Mouse (Mus musculus): ENCODE results near the gene Gm13695. TPM values are rescaled to one million over a fixed set of nuclear protein-coding genes. Genes with fewer than 3 reads are reported as not detected.
"Not testable (repeated sequence)": the region's sequence is repeated elsewhere in the genome, so short reads cannot be mapped to it uniquely, and the experiment has no call there.

Gene Gm13695
- polyA plus RNA-seq, 1 experiment from 2014 or later = not detected

DNA sequence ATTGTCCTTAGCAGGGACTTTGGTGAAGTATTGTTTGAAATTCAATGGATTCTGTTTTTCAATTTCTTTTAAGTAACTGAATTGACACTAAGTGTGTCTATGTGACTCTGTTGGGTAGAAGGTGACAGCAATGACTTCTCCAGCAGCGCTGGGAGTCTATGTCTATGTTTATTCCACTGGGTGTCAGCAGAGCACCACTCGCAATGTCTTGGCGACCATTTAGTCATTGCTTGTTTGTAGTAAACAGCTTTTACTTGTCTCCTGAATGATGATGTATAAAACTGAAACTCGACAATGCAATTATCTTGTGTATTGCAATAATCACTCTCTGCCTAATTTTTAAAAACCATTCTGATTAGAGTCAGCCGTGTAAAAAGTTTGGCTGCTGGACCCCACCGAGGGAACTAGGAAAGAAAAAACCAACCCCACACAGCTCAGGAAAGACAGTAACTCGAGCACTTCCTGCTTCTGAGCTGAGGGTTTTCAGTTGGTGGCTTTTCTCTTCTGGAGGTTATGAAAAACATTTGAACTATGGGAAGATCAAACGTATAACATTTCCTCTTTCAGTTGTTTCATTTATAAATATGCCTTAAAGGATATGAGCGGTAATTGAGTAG, 26.6 kb downstream of the Gm13695 start:
- ATAC-seq (ENCODE audit: insufficient number of reproducible peaks, insufficient read depth, low FRiP score, low TSS enrichment, low read depth); H3K9me3 ChIP-seq; H3K4me3 ChIP-seq (replicated peaks); H3K27me3 ChIP-seq; H3K27ac ChIP-seq; H3K4me1 ChIP-seq (replicated peaks); H3K36me3 ChIP-seq; H3K4me2 ChIP-seq; H3K9ac ChIP-seq (replicated peaks): not testable (repeated sequence)
- 53% methylated on average over 8 of the region's 9 CpGs for WGBS

DNA sequence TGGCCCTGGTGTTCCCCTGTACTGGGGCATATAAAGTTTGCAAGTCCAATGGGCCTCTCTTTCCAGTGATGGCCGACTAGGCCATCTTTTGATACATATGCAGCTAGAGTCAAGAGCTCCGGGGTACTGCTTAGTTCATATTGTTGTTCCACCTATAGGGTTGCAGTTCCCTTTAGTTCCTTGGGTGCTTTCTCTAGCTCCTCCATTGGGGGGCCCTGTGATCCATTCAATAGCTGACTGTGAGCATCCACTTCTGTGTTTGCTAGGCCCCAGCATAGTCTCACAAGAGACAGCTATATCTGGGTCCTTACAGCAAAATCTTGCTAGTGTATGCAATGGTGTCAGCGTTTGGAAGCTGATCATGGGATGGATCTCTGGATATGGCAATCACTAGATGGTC, 27.4 kb downstream of the Gm13695 start:
- H3K9me3 ChIP-seq; H3K36me3 ChIP-seq; H3K4me2 ChIP-seq; H3K4me3 ChIP-seq (replicated peaks); ATAC-seq (ENCODE audit: insufficient number of reproducible peaks, insufficient read depth, low FRiP score, low TSS enrichment, low read depth); H3K27ac ChIP-seq; H3K4me1 ChIP-seq (replicated peaks); H3K9ac ChIP-seq (replicated peaks); H3K27me3 ChIP-seq: not testable (repeated sequence)
- WGBS = 100% methylated on average over 1 of the region's 3 CpGs

DNA sequence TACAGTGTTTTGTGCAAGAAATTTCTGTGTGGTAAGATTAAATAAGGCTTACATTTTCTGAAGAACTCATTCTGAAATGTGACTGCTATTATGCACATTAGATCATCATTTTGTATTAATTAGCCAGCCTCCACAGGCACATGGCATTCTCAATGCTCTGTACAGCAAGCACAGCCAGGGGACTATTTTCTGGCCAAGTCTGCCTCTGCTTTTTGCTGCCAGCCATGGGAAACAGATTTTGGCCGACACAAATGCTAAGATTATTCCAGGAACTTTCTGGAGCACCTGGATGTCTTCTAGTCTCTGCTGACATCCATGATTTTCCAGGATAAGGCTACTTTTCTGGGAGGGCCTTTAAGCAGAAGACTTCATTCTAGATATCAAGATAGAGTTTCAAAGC, 41.8 kb downstream of the Gm13695 start:
- H3K27me3 ChIP-seq = no peaks in the 10 kb centered on the region
- no peak overlapping the region for H3K9ac ChIP-seq (replicated peaks)
- no peaks in the 10 kb centered on the region for H3K9me3 ChIP-seq
- no peak for ATAC-seq (ENCODE audit: insufficient number of reproducible peaks, insufficient read depth, low FRiP score, low TSS enrichment, low read depth)
- H3K27ac ChIP-seq = no peak overlapping the region
- WGBS = 75% methylated on average over 1 of the region's 1 CpGs
- H3K4me3 ChIP-seq (replicated peaks) = no peak overlapping the region
- no peak overlapping the region for H3K4me2 ChIP-seq
- H3K4me1 ChIP-seq (replicated peaks) = no peaks in the 10 kb centered on the region
- H3K36me3 ChIP-seq = no peaks in the 10 kb centered on the region

DNA sequence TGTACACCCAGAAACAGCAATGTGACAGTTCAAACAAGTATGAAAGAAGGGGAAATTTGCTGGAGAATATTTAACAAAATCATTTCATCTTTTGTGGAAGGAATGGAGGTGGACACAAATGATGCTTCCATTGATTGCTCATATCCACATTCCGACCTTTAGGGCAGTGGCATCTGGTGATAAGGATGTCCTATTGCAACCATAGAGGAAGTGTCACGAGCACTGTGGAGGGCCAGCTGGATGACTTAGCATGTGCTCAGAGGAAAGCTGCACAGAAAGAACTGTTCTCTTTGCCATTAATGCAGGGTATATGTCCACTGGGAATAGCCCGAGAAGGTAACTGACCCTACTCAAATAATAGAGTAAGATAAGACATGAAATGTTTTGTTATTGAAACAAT, 42.7 kb downstream of the Gm13695 start:
- no peaks in the 10 kb centered on the region for H3K9me3 ChIP-seq
- no peak for ATAC-seq (ENCODE audit: insufficient number of reproducible peaks, insufficient read depth, low FRiP score, low TSS enrichment, low read depth)
- H3K27me3 ChIP-seq = no peaks in the 10 kb centered on the region
- H3K4me3 ChIP-seq (replicated peaks) = no peak overlapping the region
- no peak overlapping the region for H3K9ac ChIP-seq (replicated peaks)
- no peak overlapping the region for H3K4me2 ChIP-seq
- H3K4me1 ChIP-seq (replicated peaks) = no peaks in the 10 kb centered on the region
- no peak overlapping the region for H3K27ac ChIP-seq
- H3K36me3 ChIP-seq = no peaks in the 10 kb centered on the region
- 80% methylated on average over 3 of the region's 3 CpGs for WGBS

DNA sequence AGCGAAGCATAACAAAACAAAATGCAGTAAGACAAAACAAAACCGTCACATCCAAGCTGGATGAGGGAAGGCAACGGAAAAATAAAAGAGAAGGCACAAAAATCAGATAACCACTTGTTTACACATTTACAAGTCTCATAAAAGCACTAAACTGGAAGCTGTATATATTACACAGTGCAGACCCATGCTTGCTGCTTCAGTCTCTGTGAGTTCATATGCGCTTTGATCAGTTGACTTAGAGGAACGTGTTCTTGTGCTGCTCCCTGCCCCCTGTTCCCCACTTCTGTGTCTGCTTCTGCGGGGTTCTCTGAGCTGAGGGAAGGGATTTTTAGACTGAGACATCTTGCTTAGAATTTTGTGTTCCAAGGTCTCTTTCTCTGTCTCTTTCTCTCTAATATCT, 47.5 kb downstream of the Gm13695 start:
- Histone ChIP-seq H3K4me1 (replicated peaks) (no peaks in the 10 kb centered on the region), H3K27me3 (no peaks in the 10 kb centered on the region), H3K36me3 (no peaks in the 10 kb centered on the region), H3K9me3 (no peaks in the 10 kb centered on the region), H3K9ac (replicated peaks) (no peak overlapping the region), H3K27ac (no peak overlapping the region), H3K4me2 (no peak overlapping the region), H3K4me3 (replicated peaks) (no peak overlapping the region)
- ATAC-seq (ENCODE audit: insufficient number of reproducible peaks, insufficient read depth, low FRiP score, low TSS enrichment, low read depth) = no peak
- 50% methylated on average over 6 of the region's 6 CpGs for WGBS

DNA sequence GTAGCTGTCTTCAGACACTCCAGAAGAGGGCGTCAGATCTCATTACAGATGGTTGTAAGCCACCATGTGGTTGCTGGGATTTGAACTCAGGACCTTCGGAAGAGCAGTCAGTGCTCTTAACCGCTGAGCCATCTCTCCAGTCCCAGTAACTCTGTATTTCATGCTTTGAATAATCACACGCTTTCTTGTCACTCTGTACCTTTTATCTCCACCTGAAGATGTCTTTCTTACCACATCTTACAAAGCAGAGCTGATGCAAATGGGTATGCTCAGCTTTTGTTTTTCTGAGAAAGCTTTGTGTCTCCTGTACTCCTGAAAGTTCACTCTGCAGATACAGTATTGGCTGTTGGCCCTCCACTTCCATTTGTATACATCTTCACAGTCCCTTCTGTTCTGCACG, 49.2 kb downstream of the Gm13695 start:
- WGBS = 74% methylated on average over 5 of the region's 5 CpGs
- not testable (repeated sequence) for H3K27ac ChIP-seq; H3K36me3 ChIP-seq; H3K4me1 ChIP-seq (replicated peaks); H3K4me3 ChIP-seq (replicated peaks); H3K9ac ChIP-seq (replicated peaks); ATAC-seq (ENCODE audit: insufficient number of reproducible peaks, insufficient read depth, low FRiP score, low TSS enrichment, low read depth); H3K27me3 ChIP-seq; H3K4me2 ChIP-seq; H3K9me3 ChIP-seq

DNA sequence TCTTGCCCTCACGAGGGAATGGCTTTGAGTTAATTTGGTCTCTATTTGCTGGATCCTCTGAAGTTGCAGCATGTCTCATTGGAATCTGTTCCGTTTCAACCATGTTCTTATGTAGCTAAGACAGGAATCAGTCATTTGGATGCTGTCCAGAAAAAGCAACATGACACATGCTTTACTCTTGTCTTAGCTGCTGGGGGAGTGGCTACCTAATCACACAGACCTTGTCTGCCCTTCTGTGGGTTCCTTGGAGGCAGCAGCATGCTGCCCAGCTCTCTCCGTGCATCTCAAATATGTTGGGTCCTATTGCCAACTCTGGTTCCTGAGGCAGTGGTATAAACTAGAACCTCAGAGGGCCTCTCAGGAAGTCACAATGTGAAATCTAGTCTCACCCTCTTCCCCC, 51.2 kb downstream of the Gm13695 start:
- no peaks in the 10 kb centered on the region for H3K27me3 ChIP-seq
- no peaks in the 10 kb centered on the region for H3K9me3 ChIP-seq
- H3K27ac ChIP-seq = no peak overlapping the region
- H3K4me3 ChIP-seq (replicated peaks) = no peak overlapping the region
- H3K36me3 ChIP-seq = no peaks in the 10 kb centered on the region
- H3K4me1 ChIP-seq (replicated peaks) = no peaks in the 10 kb centered on the region
- no peak overlapping the region for H3K9ac ChIP-seq (replicated peaks)
- no peak overlapping the region for H3K4me2 ChIP-seq
- WGBS = 54% methylated on average over 3 of the region's 3 CpGs
- ATAC-seq (ENCODE audit: insufficient number of reproducible peaks, insufficient read depth, low FRiP score, low TSS enrichment, low read depth) = no peak

Other genes starting within 250 kb of the Gm13695 start
- gene Itgav, start 242.9 kb upstream of the Gm13695 start, polyA plus RNA-seq (2016; fragmentation: Nextera tagmentation; extraction: Ambion mirVana) = 74.0 and 78.7 TPM in 2 replicates
- 18.3 TPM in 2 replicates for gene Fam171b, start 154.7 kb upstream of the Gm13695 start, polyA plus RNA-seq (2016; fragmentation: Nextera tagmentation; extraction: Ambion mirVana)
- gene Zswim2, start 26.1 kb upstream of the Gm13695 start, polyA plus RNA-seq (2016; fragmentation: Nextera tagmentation; extraction: Ambion mirVana) = not detected in 2 replicates
- gene Gm13698, start 11.6 kb upstream of the Gm13695 start, polyA plus RNA-seq (2016; fragmentation: Nextera tagmentation; extraction: Ambion mirVana) = not detected in 2 replicates
- not detected in 2 replicates for gene Gm13693, start 5.8 kb upstream of the Gm13695 start, polyA plus RNA-seq (2016; fragmentation: Nextera tagmentation; extraction: Ambion mirVana)
- not detected in 2 replicates for gene Gm13696, start 5.8 kb downstream of the Gm13695 start, polyA plus RNA-seq (2016; fragmentation: Nextera tagmentation; extraction: Ambion mirVana)
- gene Gm13694, start 11.6 kb downstream of the Gm13695 start, polyA plus RNA-seq (2016; fragmentation: Nextera tagmentation; extraction: Ambion mirVana) = not detected in 2 replicates
- gene Gm13697, start 17.4 kb downstream of the Gm13695 start, polyA plus RNA-seq (2016; fragmentation: Nextera tagmentation; extraction: Ambion mirVana) = not detected in 2 replicates
- gene Gm13691, start 23.2 kb downstream of the Gm13695 start, polyA plus RNA-seq (2016; fragmentation: Nextera tagmentation; extraction: Ambion mirVana) = not detected in 2 replicates